In the genomic region with DNA sequence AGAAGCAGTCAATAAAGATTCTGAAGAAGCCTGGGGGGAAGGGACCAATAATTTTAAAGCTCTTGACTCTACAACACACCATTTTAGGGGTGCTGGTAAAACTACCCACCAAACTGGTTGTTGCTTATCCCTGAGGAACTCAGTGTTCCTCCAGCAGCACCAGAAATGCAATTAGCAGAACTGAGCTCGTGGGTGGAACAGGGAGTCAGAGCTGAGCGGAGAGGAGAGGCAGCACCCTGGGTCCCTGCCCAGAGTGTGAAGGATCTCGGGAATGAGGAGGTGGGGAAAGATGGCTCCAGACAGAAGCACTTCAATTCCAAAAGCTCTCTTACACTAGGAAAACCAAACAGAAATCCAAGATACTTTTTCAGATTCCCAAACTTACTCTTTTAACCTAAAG, we compare ENCODE assay signal across 8 mouse cellular contexts. TPM values are rescaled to one million over a fixed set of nuclear protein-coding genes. Genes with fewer than 3 reads are reported as not detected.
A peak's percentile ranks its signal among the peaks of the same experiment; 100 is the strongest.
DNase-seq lines count a peak whose midpoint lies in the region; ATAC-seq and TF ChIP-seq lines count a peak whose summit lies in the region.

No protein-coding gene starts in this region.

- H3K27ac ChIP-seq in kidney, embryonic 15.5 days = no peak overlapping the region
- peak overlapping the region; percentile 38; the same call in 1 of the 2 replicates for H3K27ac ChIP-seq in small intestine, adult 2 months (ENCODE audit: insufficient read depth, low read depth, low read length)
- H3K27ac ChIP-seq in forebrain, embryonic 12.5 days = no peak overlapping the region
- no peak overlapping the region for H3K27ac ChIP-seq in midbrain, embryonic 11.5 days (ENCODE audit: low read depth, low read length)

- no peak for ATAC-seq in kidney, embryonic 15.5 days (replicated peaks; ENCODE audit: low FRiP score)
- ATAC-seq in forebrain, embryonic 12.5 days (ENCODE audit: low FRiP score) = no peak
- ATAC-seq in midbrain, embryonic 11.5 days (ENCODE audit: low FRiP score) = no peak

- H3K36me3 ChIP-seq in kidney, embryonic 15.5 days = no peaks in the 10 kb centered on the region
- H3K36me3 ChIP-seq in small intestine, adult 2 months (ENCODE audit: control insufficient read depth, insufficient read depth, low read length) = no peaks in the 10 kb centered on the region
- no peaks in the 10 kb centered on the region for H3K36me3 ChIP-seq in forebrain, embryonic 12.5 days (replicated peaks)
- H3K36me3 ChIP-seq in midbrain, embryonic 11.5 days (ENCODE audit: control insufficient read depth, insufficient read depth, low read length) = no peaks in the 10 kb centered on the region

- no peak for TF ChIP-seq CTCF in small intestine, adult 2 months (IDR thresholded peaks at IDR 0.05; ENCODE audit: extremely low read depth, insufficient read length, insufficient replicate concordance, low read depth, low read length)

- peak; percentile 21 to 32 for DNase-seq in kidney, postnatal 4 days
- DNase-seq in gastrocnemius, postnatal 10 days = peak; percentile 59
- DNase-seq in left cerebral cortex, postnatal 14 days (ENCODE audit: low spot score in 2 of 2) = peak; percentile 80 to 90
- no peak for DNase-seq in cerebellum, adult 8-10 months
- no peak for DNase-seq in midbrain, embryonic 11.5 days (ENCODE audit: low spot score, missing footprints)

- no peak overlapping the region for H3K4me3 ChIP-seq in kidney, embryonic 15.5 days (replicated peaks)
- no peak overlapping the region for H3K4me3 ChIP-seq in small intestine, adult 2 months (ENCODE audit: low read depth, low read length)
- no peak overlapping the region for H3K4me3 ChIP-seq in forebrain, embryonic 12.5 days (replicated peaks)
- H3K4me3 ChIP-seq in midbrain, embryonic 11.5 days (ENCODE audit: low read depth, low read length) = no peak overlapping the region

- H3K4me1 ChIP-seq in kidney, embryonic 15.5 days = peaks cover 15% of the 10 kb centered on the region
- peaks cover 7% of the 10 kb centered on the region for H3K4me1 ChIP-seq in small intestine, adult 2 months (ENCODE audit: control insufficient read depth, insufficient read depth, insufficient read length, low read length)
- H3K4me1 ChIP-seq in forebrain, embryonic 12.5 days = peaks cover 8% of the 10 kb centered on the region
- H3K4me1 ChIP-seq in midbrain, embryonic 11.5 days (ENCODE audit: control insufficient read depth, insufficient read depth, low read length) = no peaks in the 10 kb centered on the region

- H3K27me3 ChIP-seq in kidney, embryonic 15.5 days = no peaks in the 10 kb centered on the region
- no peaks in the 10 kb centered on the region for H3K27me3 ChIP-seq in small intestine, adult 2 months (ENCODE audit: control insufficient read depth, insufficient read depth, low read length)
- no peaks in the 10 kb centered on the region for H3K27me3 ChIP-seq in forebrain, embryonic 12.5 days
- no peaks in the 10 kb centered on the region for H3K27me3 ChIP-seq in midbrain, embryonic 11.5 days (ENCODE audit: control insufficient read depth, insufficient read depth, low read length)

- no peak overlapping the region for H3K4me2 ChIP-seq in kidney, embryonic 15.5 days
- no peak overlapping the region for H3K4me2 ChIP-seq in forebrain, embryonic 12.5 days
- H3K4me2 ChIP-seq in midbrain, embryonic 11.5 days = no peak overlapping the region

- TF ChIP-seq POLR2A in small intestine, adult 2 months (IDR thresholded peaks at IDR 0.05; ENCODE audit: low read depth, low read length) = no peak

- intact Hi-C loops in left cerebral cortex, postnatal 14 days (cut with DNase I) = loop anchor here (5.0 kb wide), 2 partner anchors 55 to 155 kb away; no protein-coding TSS in a partner anchor

- no peak overlapping the region for H3K9ac ChIP-seq in kidney, embryonic 15.5 days
- H3K9ac ChIP-seq in forebrain, embryonic 12.5 days = no peak overlapping the region
- H3K9ac ChIP-seq in midbrain, embryonic 11.5 days (ENCODE audit: low read length) = no peak overlapping the region

- WGBS in kidney, embryonic 15.5 days = 60% methylated on average over 3 of the region's 3 CpGs
- 51% methylated on average over 3 of the region's 3 CpGs for WGBS in small intestine, adult 2 months
- WGBS in forebrain, embryonic 12.5 days = 83% methylated on average over 3 of the region's 3 CpGs
- WGBS in midbrain, embryonic 11.5 days = 64% methylated on average over 3 of the region's 3 CpGs

- H3K9me3 ChIP-seq in kidney, embryonic 15.5 days (replicated peaks) = no peaks in the 10 kb centered on the region
- no peaks in the 10 kb centered on the region for H3K9me3 ChIP-seq in forebrain, embryonic 12.5 days
- no peaks in the 10 kb centered on the region for H3K9me3 ChIP-seq in midbrain, embryonic 11.5 days (ENCODE audit: control insufficient read depth, low read length)

RNA-seq across cellular contexts. Expression of gene Adcy9, which starts 52.4 kb away (rescaled TPM):
- 1.2 TPM in 2 replicates for polyA plus RNA-seq in kidney, embryonic 15.5 days (2015; fragmentation: Nextera tagmentation; extraction: Ambion mirVana)
- total RNA-seq in gastrocnemius, postnatal 10 days (2021) = 10 to 100 TPM; 22.3 to 22.6 TPM
- 10 to 100 TPM; 50.1 to 57.1 TPM for total RNA-seq in left cerebral cortex, postnatal 14 days (2021)
- 6.5 and 10.4 TPM in 2 replicates for polyA plus RNA-seq in small intestine, adult 2 months (2012; rRNA removed)
- polyA plus RNA-seq in forebrain, embryonic 12.5 days (2016; fragmentation: Nextera tagmentation; extraction: Ambion mirVana) = 1.4 and 1.8 TPM in 2 replicates
- 1.2 and 1.3 TPM in 2 replicates for polyA plus RNA-seq in midbrain, embryonic 11.5 days (2014; fragmentation: Nextera tagmentation; extraction: Ambion mirVana)

Comparison
In these comparisons a context has a peak if more than half of its experiments do, and no peak if none do; other contexts are left out.
1. DNase-seq: peak in kidney, postnatal 4 days (2 of 2), gastrocnemius, postnatal 10 days (single experiment) and left cerebral cortex, postnatal 14 days (2 of 2); none in cerebellum, adult 8-10 months (single experiment) and midbrain, embryonic 11.5 days (single experiment).